Mouse (Mus musculus): ENCODE results near the gene Lsm14a. TPM values are rescaled to one million over a fixed set of nuclear protein-coding genes. Genes with fewer than 3 reads are reported as not detected.

Lsm14a gene
- polyA plus RNA-seq, 1 experiment: 69.3 TPM

- H3ac ChIP-seq (ENCODE audit: control insufficient read depth, insufficient read length): no peak overlapping the region
- no peak overlapping the region for H3K4me3 ChIP-seq
- H3K36me3 ChIP-seq (ENCODE audit: control insufficient read depth, insufficient read depth): no peaks in the 10 kb centered on the region
- H3K4me2 ChIP-seq (ENCODE audit: low read depth): peak overlapping the region; percentile 38
- no peak for TF ChIP-seq MYOG (IDR thresholded peaks at IDR 0.05; ENCODE audit: control insufficient read depth in 1 of 3, insufficient read depth in 1 of 3, insufficient read length in 2 of 3, low read depth in 2 of 3)
- TF ChIP-seq MYOD1 (IDR thresholded peaks at IDR 0.05; ENCODE audit: control insufficient read depth in 1 of 3, insufficient read length in 2 of 3, low read depth in 2 of 3): peak in 1 of 3 experiments; percentile 15
- H3K27me3 ChIP-seq (ENCODE audit: control insufficient read depth, insufficient read depth, insufficient read length): no peaks in the 10 kb centered on the region
- H3K79me2 ChIP-seq (ENCODE audit: control insufficient read depth, insufficient read depth): no peaks in the 10 kb centered on the region
These were observed 65.6 kb downstream of the Lsm14a start for GRCm38 (mm10) chr7:34327493-34327892.

DNA sequence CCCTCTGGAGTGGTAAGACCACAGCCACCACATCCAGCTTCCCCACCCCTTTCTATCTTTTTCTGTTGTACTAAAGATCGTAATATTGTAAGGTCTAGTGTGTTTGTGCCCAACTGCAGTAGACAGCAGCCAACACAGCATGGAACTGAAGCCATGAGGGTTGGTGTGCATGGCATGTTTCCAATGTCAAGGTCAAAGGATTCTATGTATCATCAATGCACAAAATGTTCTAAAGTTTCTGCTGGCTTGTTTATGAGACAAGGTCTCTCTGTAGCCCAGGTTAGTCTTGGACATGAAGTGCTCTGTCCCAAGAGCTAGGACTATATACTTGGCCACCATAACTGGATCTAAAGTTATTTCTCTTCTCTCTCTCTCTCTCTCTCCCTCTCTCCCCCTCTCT is 68.3 kb downstream of the Lsm14a start:
- no peak overlapping the region for H3K4me3 ChIP-seq
- H3K4me2 ChIP-seq (ENCODE audit: low read depth): no peak overlapping the region
- no peak for TF ChIP-seq TCF3 (IDR thresholded peaks at IDR 0.05; ENCODE audit: insufficient read length, low read depth)
- TF ChIP-seq USF1 (IDR thresholded peaks at IDR 0.05; ENCODE audit: low read depth): no peak
- no peak for TF ChIP-seq SRF (IDR thresholded peaks at IDR 0.05; ENCODE audit: control insufficient read depth, insufficient read length, low read depth)
- no peak for TF ChIP-seq MYOD1 (IDR thresholded peaks at IDR 0.05; ENCODE audit: control insufficient read depth in 1 of 3, insufficient read length in 2 of 3, low read depth in 2 of 3)
- no peak for TF ChIP-seq TCF12 (IDR thresholded peaks at IDR 0.05; ENCODE audit: insufficient read depth, poor library complexity, severe bottlenecking)
- no peak for TF ChIP-seq MYOG (IDR thresholded peaks at IDR 0.05; ENCODE audit: control insufficient read depth in 1 of 3, insufficient read depth in 1 of 3, insufficient read length in 2 of 3, low read depth in 2 of 3)
- TF ChIP-seq E2F4 (IDR thresholded peaks at IDR 0.05; ENCODE audit: insufficient read depth): no peak
- no peak for TF ChIP-seq POLR2A (IDR thresholded peaks at IDR 0.05; ENCODE audit: insufficient read length, low read depth)
- no peak for TF ChIP-seq POLR2AphosphoS2 (IDR thresholded peaks at IDR 0.05; ENCODE audit: insufficient read length, low read depth)
- no peak for TF ChIP-seq CEBPB (IDR thresholded peaks at IDR 0.05; ENCODE audit: insufficient read depth, poor library complexity, severe bottlenecking)
- TF ChIP-seq MAX (IDR thresholded peaks at IDR 0.05; ENCODE audit: low read depth): no peak
- TF ChIP-seq REST (IDR thresholded peaks at IDR 0.05; ENCODE audit: insufficient read depth, insufficient read length): no peak
- no peak overlapping the region for H3ac ChIP-seq (ENCODE audit: control insufficient read depth, insufficient read length)
- H3K27me3 ChIP-seq (ENCODE audit: control insufficient read depth, insufficient read depth, insufficient read length): no peaks in the 10 kb centered on the region
- no peaks in the 10 kb centered on the region for H3K79me2 ChIP-seq (ENCODE audit: control insufficient read depth, insufficient read depth)
- H3K36me3 ChIP-seq (ENCODE audit: control insufficient read depth, insufficient read depth): no peaks in the 10 kb centered on the region

DNA sequence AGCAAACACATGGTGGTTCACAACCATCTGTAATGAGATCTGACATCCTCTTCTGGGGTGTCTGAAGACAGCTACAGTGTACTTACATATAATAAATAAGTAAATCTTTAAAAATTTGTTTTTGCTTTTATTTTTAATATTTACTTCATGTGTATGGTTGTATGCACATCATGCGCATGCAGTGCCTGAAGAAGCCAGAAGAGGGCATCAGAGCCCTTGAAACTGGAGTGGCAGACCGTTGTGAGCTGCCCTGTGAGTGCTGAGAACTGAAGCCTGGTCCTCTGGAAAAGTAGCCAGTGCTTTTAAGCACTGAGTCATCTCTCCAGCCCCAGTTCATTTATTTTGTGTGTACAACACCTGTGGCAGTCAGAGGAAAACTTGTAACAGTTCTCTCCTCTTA is 69.1 kb downstream of the Lsm14a start:
- Histone ChIP-seq H3K27me3 (ENCODE audit: control insufficient read depth, insufficient read depth, insufficient read length) (no peaks in the 10 kb centered on the region), H3K4me2 (ENCODE audit: low read depth) (no peak overlapping the region), H3K36me3 (ENCODE audit: control insufficient read depth, insufficient read depth) (no peaks in the 10 kb centered on the region), H3K4me3 (no peak overlapping the region), H3K79me2 (ENCODE audit: control insufficient read depth, insufficient read depth) (no peaks in the 10 kb centered on the region), H3ac (ENCODE audit: control insufficient read depth, insufficient read length) (no peak overlapping the region)
- TF ChIP-seq SRF (IDR thresholded peaks at IDR 0.05; ENCODE audit: control insufficient read depth, insufficient read length, low read depth) (no peak), USF1 (IDR thresholded peaks at IDR 0.05; ENCODE audit: low read depth) (no peak), REST (IDR thresholded peaks at IDR 0.05; ENCODE audit: insufficient read depth, insufficient read length) (no peak), CEBPB (IDR thresholded peaks at IDR 0.05; ENCODE audit: insufficient read depth, poor library complexity, severe bottlenecking) (no peak), MYOG (IDR thresholded peaks at IDR 0.05; ENCODE audit: control insufficient read depth in 1 of 3, insufficient read depth in 1 of 3, insufficient read length in 2 of 3, low read depth in 2 of 3) (no peak), POLR2AphosphoS2 (IDR thresholded peaks at IDR 0.05; ENCODE audit: insufficient read length, low read depth) (no peak), POLR2A (IDR thresholded peaks at IDR 0.05; ENCODE audit: insufficient read length, low read depth) (no peak), MAX (IDR thresholded peaks at IDR 0.05; ENCODE audit: low read depth) (no peak), TCF12 (IDR thresholded peaks at IDR 0.05; ENCODE audit: insufficient read depth, poor library complexity, severe bottlenecking) (no peak), E2F4 (IDR thresholded peaks at IDR 0.05; ENCODE audit: insufficient read depth) (no peak), TCF3 (IDR thresholded peaks at IDR 0.05; ENCODE audit: insufficient read length, low read depth) (no peak), MYOD1 (IDR thresholded peaks at IDR 0.05; ENCODE audit: control insufficient read depth in 1 of 3, insufficient read length in 2 of 3, low read depth in 2 of 3) (no peak)

DNA sequence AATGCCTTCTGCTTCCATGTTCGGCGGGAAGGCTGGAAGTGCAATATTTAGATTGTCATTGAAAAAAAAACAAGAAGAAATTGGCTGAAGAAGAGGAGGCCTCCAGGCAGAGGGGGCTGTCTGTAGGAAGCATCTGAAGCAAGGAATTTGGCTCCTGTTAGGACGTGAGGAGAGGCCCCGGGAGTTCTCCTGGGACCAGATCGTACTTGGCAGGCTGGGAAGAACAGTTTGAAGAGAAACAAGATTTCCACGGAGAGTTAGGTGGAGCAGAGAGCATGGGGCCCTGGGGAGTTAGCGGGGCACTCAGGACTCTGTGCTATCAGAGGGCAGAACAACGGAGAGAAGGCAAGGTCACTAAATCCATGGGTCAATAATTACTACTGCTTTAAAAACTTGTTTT is 69.8 kb downstream of the Lsm14a start:
- no peak overlapping the region for H3ac ChIP-seq (ENCODE audit: control insufficient read depth, insufficient read length)
- no peak overlapping the region for H3K4me2 ChIP-seq (ENCODE audit: low read depth)
- no peak overlapping the region for H3K4me3 ChIP-seq
- H3K36me3 ChIP-seq (ENCODE audit: control insufficient read depth, insufficient read depth): no peaks in the 10 kb centered on the region
- no peaks in the 10 kb centered on the region for H3K27me3 ChIP-seq (ENCODE audit: control insufficient read depth, insufficient read depth, insufficient read length)
- TF ChIP-seq MYOG (IDR thresholded peaks at IDR 0.05; ENCODE audit: control insufficient read depth in 1 of 3, insufficient read depth in 1 of 3, insufficient read length in 2 of 3, low read depth in 2 of 3) (no peak), TCF3 (IDR thresholded peaks at IDR 0.05; ENCODE audit: insufficient read length, low read depth) (no peak), TCF12 (IDR thresholded peaks at IDR 0.05; ENCODE audit: insufficient read depth, poor library complexity, severe bottlenecking) (no peak), SRF (IDR thresholded peaks at IDR 0.05; ENCODE audit: control insufficient read depth, insufficient read length, low read depth) (no peak), REST (IDR thresholded peaks at IDR 0.05; ENCODE audit: insufficient read depth, insufficient read length) (no peak), USF1 (IDR thresholded peaks at IDR 0.05; ENCODE audit: low read depth) (no peak), MAX (IDR thresholded peaks at IDR 0.05; ENCODE audit: low read depth) (no peak), MYOD1 (IDR thresholded peaks at IDR 0.05; ENCODE audit: control insufficient read depth in 1 of 3, insufficient read length in 2 of 3, low read depth in 2 of 3) (no peak), E2F4 (IDR thresholded peaks at IDR 0.05; ENCODE audit: insufficient read depth) (no peak), POLR2A (IDR thresholded peaks at IDR 0.05; ENCODE audit: insufficient read length, low read depth) (no peak), CEBPB (IDR thresholded peaks at IDR 0.05; ENCODE audit: insufficient read depth, poor library complexity, severe bottlenecking) (no peak), POLR2AphosphoS2 (IDR thresholded peaks at IDR 0.05; ENCODE audit: insufficient read length, low read depth) (no peak)
- no peaks in the 10 kb centered on the region for H3K79me2 ChIP-seq (ENCODE audit: control insufficient read depth, insufficient read depth)

GRCm38 (mm10) chr7:34321958-34322357 is 71.2 kb downstream of the Lsm14a start:
- no peaks in the 10 kb centered on the region for H3K79me2 ChIP-seq (ENCODE audit: control insufficient read depth, insufficient read depth)
- TF ChIP-seq TCF3 (IDR thresholded peaks at IDR 0.05; ENCODE audit: insufficient read length, low read depth) (no peak), USF1 (IDR thresholded peaks at IDR 0.05; ENCODE audit: low read depth) (peak; percentile 66)
- H3K36me3 ChIP-seq (ENCODE audit: control insufficient read depth, insufficient read depth): no peaks in the 10 kb centered on the region
- H3ac ChIP-seq (ENCODE audit: control insufficient read depth, insufficient read length): no peak overlapping the region
- no peak overlapping the region for H3K4me2 ChIP-seq (ENCODE audit: low read depth)
- H3K27me3 ChIP-seq (ENCODE audit: control insufficient read depth, insufficient read depth, insufficient read length): no peaks in the 10 kb centered on the region
- no peak overlapping the region for H3K4me3 ChIP-seq

Measured in myocyte (in vitro differentiated cells).